Mouse (Mus musculus): ENCODE measurements at regions not wholly inside any gene's neighbourhood (a gene's known extent, or its start where the extent isn't known, plus 50 kb on each side); places are given as distances from the start of the nearest gene placed in this dataset.

- TF ChIP-seq CTCF (IDR thresholded peaks at IDR 0.05): no peak
- H3K9ac ChIP-seq (replicated peaks; ENCODE audit: low read length, poor library complexity, severe bottlenecking): no peak overlapping the region
- no peaks in the 10 kb centered on the region for H3K27me3 ChIP-seq (ENCODE audit: insufficient read depth, low read length)
- H3K27ac ChIP-seq (ENCODE audit: low read depth, low read length): no peak overlapping the region
- no peaks in the 10 kb centered on the region for H3K36me3 ChIP-seq (ENCODE audit: insufficient read depth, low read length)
- WGBS: 75% methylated on average over 4 of the region's 4 CpGs
- no peak for ATAC-seq (ENCODE audit: low FRiP score)
- no peak overlapping the region for H3K4me3 ChIP-seq (ENCODE audit: low read depth, low read length)
- DNase-seq (ENCODE audit: low spot score): no peak
- H3K4me2 ChIP-seq (ENCODE audit: low read depth, low read length, poor library complexity, severe bottlenecking): no peak overlapping the region
- H3K4me1 ChIP-seq (ENCODE audit: insufficient read depth, low read length): no peaks in the 10 kb centered on the region; the same call in 1 of the 2 replicates
- no peaks in the 10 kb centered on the region for H3K9me3 ChIP-seq (ENCODE audit: low read length)
Observed at GRCm38 (mm10) chr7:63341716-63342115, 102.8 kb upstream of the Otud7a start.

GRCm38 (mm10) chr7:63345671-63346392 is 98.7 kb upstream of the Otud7a start:
- Histone ChIP-seq H3K4me1 (ENCODE audit: insufficient read depth, low read length) (no peaks in the 10 kb centered on the region; the same call in 1 of the 2 replicates), H3K27me3 (ENCODE audit: insufficient read depth, low read length) (no peaks in the 10 kb centered on the region), H3K9ac (replicated peaks; ENCODE audit: low read length, poor library complexity, severe bottlenecking) (no peak overlapping the region), H3K4me2 (ENCODE audit: low read depth, low read length, poor library complexity, severe bottlenecking) (no peak overlapping the region), H3K36me3 (ENCODE audit: insufficient read depth, low read length) (no peaks in the 10 kb centered on the region), H3K27ac (ENCODE audit: low read depth, low read length) (no peak overlapping the region), H3K4me3 (ENCODE audit: low read depth, low read length) (no peak overlapping the region), H3K9me3 (ENCODE audit: low read length) (no peaks in the 10 kb centered on the region)
- ATAC-seq (ENCODE audit: low FRiP score) (no peak), DNase-seq (ENCODE audit: low spot score) (peak; percentile 63)
- 29% methylated on average over 11 of the region's 11 CpGs for WGBS
- peak; percentile 73 for TF ChIP-seq CTCF (IDR thresholded peaks at IDR 0.05)

GRCm38 (mm10) chr7:63346393-63346730 is 98.2 kb upstream of the Otud7a start:
- DNase-seq (ENCODE audit: low spot score): no peak
- no peak overlapping the region for H3K4me3 ChIP-seq (ENCODE audit: low read depth, low read length)
- TF ChIP-seq CTCF (IDR thresholded peaks at IDR 0.05): no peak

More at GRCm38 (mm10) chr7:63346393-63346730, 98.2 kb upstream of the Otud7a start:
- Histone ChIP-seq H3K9ac (replicated peaks; ENCODE audit: low read length, poor library complexity, severe bottlenecking) (no peak overlapping the region), H3K4me1 (ENCODE audit: insufficient read depth, low read length) (no peaks in the 10 kb centered on the region; the same call in 1 of the 2 replicates), H3K27me3 (ENCODE audit: insufficient read depth, low read length) (no peaks in the 10 kb centered on the region), H3K36me3 (ENCODE audit: insufficient read depth, low read length) (no peaks in the 10 kb centered on the region), H3K9me3 (ENCODE audit: low read length) (no peaks in the 10 kb centered on the region), H3K27ac (ENCODE audit: low read depth, low read length) (no peak overlapping the region), H3K4me2 (ENCODE audit: low read depth, low read length, poor library complexity, severe bottlenecking) (no peak overlapping the region)
- no peak for ATAC-seq (ENCODE audit: low FRiP score)
- 85% methylated on average over 2 of the region's 2 CpGs for WGBS
